Mouse (Mus musculus) myocyte (in vitro differentiated cells): ENCODE measurements around the gene Drosha.

Experiments used
- MAX ChIP-seq: IDR thresholded peaks from one replicate; pipeline ENCODE4 v1.6.1; 2011; ENCODE audit warnings: low read depth, mild to moderate bottlenecking, control low read depth
- MYOD1 ChIP-seq, 3 experiments: IDR thresholded peaks; one replicate each; pipeline ENCODE4 v1.6.1; 2011; ENCODE audit warnings: control low read depth in 2 of 3, low read depth in 2 of 3, mild to moderate bottlenecking in 2 of 3, moderate library complexity in 1 of 3; ENCODE audit not compliant: insufficient read length in 2 of 3, control insufficient read depth in 1 of 3
- POLR2A ChIP-seq: IDR thresholded peaks from one replicate; pipeline ENCODE4 v1.6.1; 2011; ENCODE audit warnings: low read depth, mild to moderate bottlenecking, control low read depth, moderate library complexity; ENCODE audit not compliant: insufficient read length
- REST ChIP-seq: IDR thresholded peaks from one replicate; pipeline ENCODE4 v1.6.1; 2011; ENCODE audit warnings: mild to moderate bottlenecking, control low read depth, moderate library complexity; ENCODE audit not compliant: insufficient read depth, insufficient read length
- TCF12 ChIP-seq: IDR thresholded peaks from one replicate; pipeline ENCODE4 v1.6.1; 2011; ENCODE audit warnings: mild to moderate bottlenecking, control low read depth; ENCODE audit not compliant: poor library complexity, insufficient read depth, severe bottlenecking
- USF1 ChIP-seq: IDR thresholded peaks from one replicate; pipeline ENCODE4 v1.6.1; 2011; ENCODE audit warnings: low read depth, mild to moderate bottlenecking, control low read depth, moderate library complexity

- TF ChIP-seq MAX (no peak), USF1 (no peak), POLR2A (no peak), MYOD1 (IDR thresholded peaks at IDR 0.05; ENCODE audit: control insufficient read depth in 1 of 3, insufficient read length in 2 of 3, low read depth in 2 of 3) (no peak), REST (no peak), TCF12 (no peak)
These were observed 12.0 kb upstream of the Drosha start for GRCm38 (mm10) chr15:12812646-12813045.
